Mouse (Mus musculus): Measurements from ENCODE around the gene Tnnt1. TPM values are rescaled to one million over a fixed set of nuclear protein-coding genes. Genes with fewer than 3 reads are reported as not detected.
A peak's percentile ranks its signal among the peaks of the same experiment; 100 is the strongest.

The Tnnt1 gene
- total RNA-seq, 1 experiment from 2014 or later: not detected

- peak; percentile 73 for ATAC-seq (ENCODE audit: extremely low read depth, insufficient number of reproducible peaks, low FRiP score, poor library complexity, severe bottlenecking)
Observed at GRCm38 (mm10) chr7:4501558-4502397, 14.4 kb downstream of the Tnnt1 start, which contains the start of gene Ppp1r12c. Gene Ppp1r12c (minus strand): TSS chr7:4501680.

GRCm38 (mm10) chr7:4500892-4501471, 15.2 kb downstream of the Tnnt1 start:
- peak; percentile 18 for ATAC-seq (ENCODE audit: extremely low read depth, insufficient number of reproducible peaks, low FRiP score, poor library complexity, severe bottlenecking)

- ATAC-seq (ENCODE audit: extremely low read depth, insufficient number of reproducible peaks, low FRiP score, poor library complexity, severe bottlenecking): no peak
Observed at GRCm38 (mm10) chr7:4499034-4499433, 17.1 kb downstream of the Tnnt1 start.

GRCm38 (mm10) chr7:4498251-4498650, 17.9 kb downstream of the Tnnt1 start:
- ATAC-seq (ENCODE audit: extremely low read depth, insufficient number of reproducible peaks, low FRiP score, poor library complexity, severe bottlenecking): no peak

GRCm38 (mm10) chr7:4497271-4497903, 18.8 kb downstream of the Tnnt1 start:
- no peak for ATAC-seq (ENCODE audit: extremely low read depth, insufficient number of reproducible peaks, low FRiP score, poor library complexity, severe bottlenecking)

- no peak for ATAC-seq (ENCODE audit: extremely low read depth, insufficient number of reproducible peaks, low FRiP score, poor library complexity, severe bottlenecking)
Observed at GRCm38 (mm10) chr7:4496468-4496867, 19.7 kb downstream of the Tnnt1 start.

- ATAC-seq (ENCODE audit: extremely low read depth, insufficient number of reproducible peaks, low FRiP score, poor library complexity, severe bottlenecking): no peak
Observed at GRCm38 (mm10) chr7:4493991-4494390, 22.2 kb downstream of the Tnnt1 start.

GRCm38 (mm10) chr7:4492284-4493224, 23.6 kb downstream of the Tnnt1 start:
- peak; percentile 95 for ATAC-seq (ENCODE audit: extremely low read depth, insufficient number of reproducible peaks, low FRiP score, poor library complexity, severe bottlenecking)

GRCm38 (mm10) chr7:4491308-4491707, 24.9 kb downstream of the Tnnt1 start:
- ATAC-seq (ENCODE audit: extremely low read depth, insufficient number of reproducible peaks, low FRiP score, poor library complexity, severe bottlenecking): no peak

- no peak for ATAC-seq (ENCODE audit: extremely low read depth, insufficient number of reproducible peaks, low FRiP score, poor library complexity, severe bottlenecking)
Observed at GRCm38 (mm10) chr7:4482281-4482680, 33.9 kb downstream of the Tnnt1 start.

- ATAC-seq (ENCODE audit: extremely low read depth, insufficient number of reproducible peaks, low FRiP score, poor library complexity, severe bottlenecking): peak; percentile 57
Observed at GRCm38 (mm10) chr7:4479674-4480073, 36.5 kb downstream of the Tnnt1 start.

GRCm38 (mm10) chr7:4478796-4479291, 37.3 kb downstream of the Tnnt1 start:
- ATAC-seq (ENCODE audit: extremely low read depth, insufficient number of reproducible peaks, low FRiP score, poor library complexity, severe bottlenecking): no peak

GRCm38 (mm10) chr7:4478021-4478795, 38.0 kb downstream of the Tnnt1 start:
- ATAC-seq (ENCODE audit: extremely low read depth, insufficient number of reproducible peaks, low FRiP score, poor library complexity, severe bottlenecking): no peak

GRCm38 (mm10) chr7:4473940-4474339, 42.2 kb downstream of the Tnnt1 start:
- no peak for ATAC-seq (ENCODE audit: extremely low read depth, insufficient number of reproducible peaks, low FRiP score, poor library complexity, severe bottlenecking)

- ATAC-seq (ENCODE audit: extremely low read depth, insufficient number of reproducible peaks, low FRiP score, poor library complexity, severe bottlenecking): no peak
Observed at GRCm38 (mm10) chr7:4471179-4471555, 45.0 kb downstream of the Tnnt1 start.

- no peak for ATAC-seq (ENCODE audit: extremely low read depth, insufficient number of reproducible peaks, low FRiP score, poor library complexity, severe bottlenecking)
Observed at GRCm38 (mm10) chr7:4470275-4471178, 45.7 kb downstream of the Tnnt1 start.

GRCm38 (mm10) chr7:4467801-4468200, 48.4 kb downstream of the Tnnt1 start:
- ATAC-seq (ENCODE audit: extremely low read depth, insufficient number of reproducible peaks, low FRiP score, poor library complexity, severe bottlenecking): no peak
